Mouse (Mus musculus): ENCODE results near the gene Tas2r109. TPM values are rescaled to one million over a fixed set of nuclear protein-coding genes. Genes with fewer than 3 reads are reported as not detected.

Gene Tas2r109
- not detected in 2 replicates for polyA plus RNA-seq (2015; fragmentation: Nextera tagmentation; extraction: Ambion mirVana)

GRCm38 (mm10) chr6:132980865-132981264 lies at the start of gene Tas2r109:
TSS of gene Tas2r109 (minus strand) at chr6:132980965.

DNA sequence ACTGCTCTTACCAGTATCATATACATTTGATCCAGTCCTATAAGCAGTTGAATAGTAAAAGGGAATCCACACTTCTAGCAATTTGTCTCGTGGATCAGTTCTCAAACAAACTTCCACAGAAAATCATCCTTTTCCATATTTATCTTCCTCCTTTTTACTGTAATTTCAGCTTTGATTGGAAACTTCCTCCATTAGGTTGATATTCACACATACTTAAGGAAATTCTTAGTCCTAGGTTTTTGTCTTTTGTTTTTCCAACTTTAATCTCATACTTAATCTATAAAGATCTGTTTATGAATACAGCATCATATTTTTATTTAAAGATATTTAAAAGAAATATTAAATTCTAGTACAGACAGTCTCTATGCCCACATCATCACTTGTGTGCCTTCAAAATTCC lies 22.9 kb downstream of the Tas2r109 start, which contains the start of gene Tas2r131:
Tas2r131 (minus strand) TSS at position 101 of the 400 bp plus-strand sequence.

DNA sequence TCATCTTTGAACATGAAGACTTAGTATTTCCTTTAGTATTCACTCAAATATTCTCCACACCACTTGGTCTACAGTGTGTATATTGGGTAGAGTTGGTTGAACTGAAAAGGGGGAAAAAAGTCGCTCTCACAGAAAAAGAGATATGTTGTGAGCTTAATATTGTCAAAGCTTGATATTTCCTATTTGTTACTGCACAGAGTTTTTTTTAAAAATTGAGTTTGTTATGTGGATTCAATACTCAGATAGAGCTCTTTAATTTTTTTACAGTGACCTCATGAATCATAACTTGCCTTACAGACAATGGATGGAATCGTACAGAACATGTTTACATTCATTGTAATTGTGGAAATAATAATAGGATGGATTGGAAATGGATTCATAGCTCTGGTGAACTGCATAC lies 30.0 kb downstream of the Tas2r109 start, which contains the start of gene Tas2r129:
Tas2r129 (plus strand) TSS at position 301 of the 400 bp plus-strand sequence.

Other genes with a start within 250 kb of the Tas2r109 start
- gene Tas2r115, start 242.9 kb downstream of the Tas2r109 start, polyA plus RNA-seq (2015; fragmentation: Nextera tagmentation; extraction: Ambion mirVana), result not detected in 2 replicates
- not detected in 2 replicates for gene Tas2r124, start 226.2 kb downstream of the Tas2r109 start, polyA plus RNA-seq (2015; fragmentation: Nextera tagmentation; extraction: Ambion mirVana)
- gene Tas2r102, start 218.8 kb downstream of the Tas2r109 start, polyA plus RNA-seq (2015; fragmentation: Nextera tagmentation; extraction: Ambion mirVana), result not detected in 2 replicates
- gene Tas2r136, start 202.8 kb downstream of the Tas2r109 start, polyA plus RNA-seq (2015; fragmentation: Nextera tagmentation; extraction: Ambion mirVana), result not detected in 2 replicates
- not detected in 2 replicates for gene Tas2r117, start 178.1 kb downstream of the Tas2r109 start, polyA plus RNA-seq (2015; fragmentation: Nextera tagmentation; extraction: Ambion mirVana)
- gene Tas2r123, start 133.8 kb downstream of the Tas2r109 start, polyA plus RNA-seq (2015; fragmentation: Nextera tagmentation; extraction: Ambion mirVana), result not detected in 2 replicates
- not detected in 2 replicates for gene Tas2r116, start 125.5 kb downstream of the Tas2r109 start, polyA plus RNA-seq (2015; fragmentation: Nextera tagmentation; extraction: Ambion mirVana)
- gene Tas2r110, start 113.0 kb downstream of the Tas2r109 start, polyA plus RNA-seq (2015; fragmentation: Nextera tagmentation; extraction: Ambion mirVana), result not detected in 2 replicates
- not detected in 2 replicates for gene Tas2r113, start 88.0 kb downstream of the Tas2r109 start, polyA plus RNA-seq (2015; fragmentation: Nextera tagmentation; extraction: Ambion mirVana)
- not detected in 2 replicates for gene Tas2r125, start 71.3 kb downstream of the Tas2r109 start, polyA plus RNA-seq (2015; fragmentation: Nextera tagmentation; extraction: Ambion mirVana)
- not detected in 2 replicates for gene Tas2r129, start 29.9 kb downstream of the Tas2r109 start, polyA plus RNA-seq (2015; fragmentation: Nextera tagmentation; extraction: Ambion mirVana)
- gene Tas2r131, start 23.0 kb downstream of the Tas2r109 start, polyA plus RNA-seq (2015; fragmentation: Nextera tagmentation; extraction: Ambion mirVana), result not detected in 2 replicates
- gene Tas2r103, start 56.1 kb upstream of the Tas2r109 start, polyA plus RNA-seq (2015; fragmentation: Nextera tagmentation; extraction: Ambion mirVana), result not detected in 2 replicates
- gene Tas2r140, start 74.9 kb upstream of the Tas2r109 start, polyA plus RNA-seq (2015; fragmentation: Nextera tagmentation; extraction: Ambion mirVana), result not detected in 2 replicates
- gene Smim10l1, start 123.9 kb upstream of the Tas2r109 start, polyA plus RNA-seq (2015; fragmentation: Nextera tagmentation; extraction: Ambion mirVana), result 32.3 and 38.9 TPM in 2 replicates

Data from spleen, postnatal 0 days (tissue).